Mouse (Mus musculus) adrenal gland, adult 2 months (tissue): ENCODE measurements at regions not wholly inside any gene's neighbourhood (a gene's known extent, or its start where the extent isn't known, plus 50 kb on each side); places are given as distances from the start of the nearest gene placed in this dataset.

Experiments used
- DNase-seq: peaks from one replicate; pipeline ENCODE4 v3.0.0; 2021

DNA sequence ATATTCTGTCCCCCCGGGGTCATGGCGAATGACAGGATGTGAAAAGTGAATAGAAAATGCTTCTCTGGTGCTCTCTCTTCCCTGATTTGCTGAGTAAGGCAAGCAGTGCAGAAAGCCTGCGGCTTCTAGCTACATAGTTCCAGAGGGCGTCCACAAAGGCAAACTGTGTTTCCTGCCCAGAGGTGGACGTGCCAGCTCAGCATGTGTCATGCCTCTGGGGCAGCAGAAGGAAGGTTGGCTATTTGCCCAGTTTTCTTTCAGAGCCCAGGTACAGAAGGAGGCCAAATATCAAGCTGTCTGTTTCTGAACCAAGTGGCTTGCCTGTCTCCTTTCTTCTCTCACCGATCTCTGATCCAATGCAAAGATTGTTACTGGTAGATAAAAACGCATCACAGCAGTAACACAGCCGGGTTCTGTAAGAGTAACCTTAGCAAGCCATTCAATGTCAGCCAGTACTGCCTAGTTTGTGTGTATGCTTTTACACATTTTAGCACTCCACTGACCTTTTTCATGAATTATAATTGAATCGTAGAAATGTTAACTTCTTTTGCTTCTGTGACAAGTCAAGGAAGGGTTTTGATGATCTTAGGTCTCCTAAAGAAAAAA is 223.3 kb upstream of the Impg1 start:
- peak; percentile 58 for DNase-seq

GRCm38 (mm10) chr9:80683030-80683692 is 217.9 kb upstream of the Impg1 start:
- DNase-seq: no peak

- no peak for DNase-seq
These were observed 216.4 kb upstream of the Impg1 start for GRCm38 (mm10) chr9:80681709-80682108.

DNA sequence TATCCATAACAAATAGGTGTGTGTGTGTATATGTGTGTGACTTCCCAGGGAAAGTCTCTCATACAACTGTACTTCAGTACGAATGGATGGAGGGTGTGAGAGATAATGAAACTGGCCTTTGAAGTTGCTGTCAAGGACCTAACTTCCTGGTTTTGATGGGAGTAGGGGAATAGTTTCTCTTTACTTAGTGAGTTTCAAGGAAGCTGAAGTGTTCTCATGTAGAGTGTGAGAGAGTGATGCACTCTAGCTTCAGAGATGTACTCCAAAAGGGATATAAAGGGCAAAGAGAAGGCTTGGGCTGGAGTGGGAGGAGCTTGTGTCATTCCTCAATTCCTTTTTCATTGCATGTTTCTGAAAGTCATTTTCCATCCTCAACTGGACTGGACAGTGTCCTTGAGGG is 206.2 kb upstream of the Impg1 start:
- no peak for DNase-seq

DNA sequence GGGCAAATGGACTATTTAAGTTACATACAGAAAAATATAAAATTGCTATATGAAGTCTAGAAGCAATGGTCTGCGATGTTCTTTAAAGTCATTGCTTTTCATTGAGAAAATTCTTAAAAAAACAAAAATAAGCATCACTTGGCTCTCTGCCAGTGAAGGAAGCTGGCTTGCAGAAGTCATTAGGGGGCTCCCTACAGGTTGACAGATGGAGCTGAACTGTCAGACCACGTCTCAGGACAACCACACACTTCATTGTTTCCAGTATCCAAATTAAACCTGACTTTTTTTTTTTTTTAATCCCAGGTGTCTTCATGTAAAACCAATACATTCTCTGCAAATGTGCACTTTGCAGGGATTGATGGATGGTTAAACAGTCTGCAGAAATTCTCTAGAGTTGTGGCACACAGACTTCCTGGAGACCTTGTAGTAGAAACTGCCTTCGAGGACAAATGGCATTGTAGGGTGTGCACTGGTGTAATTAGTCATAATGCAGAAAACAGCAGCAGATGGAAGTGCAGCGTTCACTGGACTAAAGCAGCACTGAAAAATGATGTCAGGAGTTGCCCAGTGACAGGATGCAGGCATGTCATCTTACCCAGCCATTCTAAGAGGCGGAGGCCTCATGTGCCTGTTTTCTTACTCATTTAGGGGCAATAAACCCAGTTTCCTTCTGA is 203.4 kb upstream of the Impg1 start:
- DNase-seq: peak; percentile 5

- DNase-seq: no peak
These were observed 193.5 kb upstream of the Impg1 start for GRCm38 (mm10) chr9:80658755-80659154.

- DNase-seq: no peak
These were observed 149.8 kb upstream of the Impg1 start for GRCm38 (mm10) chr9:80615114-80615513.

GRCm38 (mm10) chr9:80600019-80600418 is 134.7 kb upstream of the Impg1 start:
- no peak for DNase-seq

DNA sequence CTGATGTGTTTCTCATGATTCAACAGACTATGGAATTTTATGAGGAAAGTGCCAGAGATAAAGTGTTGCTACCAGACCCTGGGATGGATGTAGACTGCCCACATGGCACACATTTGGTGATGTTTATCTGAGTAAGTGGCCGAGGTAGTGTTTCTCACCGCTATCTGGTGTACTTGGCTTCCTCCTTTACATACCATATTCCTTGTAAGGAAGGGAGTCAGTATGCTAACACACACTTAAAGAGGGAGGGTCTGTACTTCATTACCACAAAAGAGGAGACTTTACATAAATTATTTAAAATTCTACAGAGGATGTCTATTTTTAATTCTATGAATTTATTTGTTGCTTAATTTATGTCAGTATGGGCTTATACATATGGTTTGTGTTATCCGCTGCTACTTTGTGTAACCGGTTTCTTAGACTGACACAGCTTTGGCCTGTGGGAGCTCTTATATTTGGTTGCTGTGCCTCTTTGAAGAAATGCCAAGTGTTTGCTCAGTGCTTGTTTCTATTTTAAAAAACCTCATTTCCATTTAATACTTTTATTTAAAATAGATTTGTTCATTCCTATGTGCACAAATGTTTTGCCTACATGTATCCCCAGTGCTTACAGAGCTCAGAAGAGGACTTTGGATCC is 100.2 kb upstream of the Impg1 start:
- no peak for DNase-seq

DNA sequence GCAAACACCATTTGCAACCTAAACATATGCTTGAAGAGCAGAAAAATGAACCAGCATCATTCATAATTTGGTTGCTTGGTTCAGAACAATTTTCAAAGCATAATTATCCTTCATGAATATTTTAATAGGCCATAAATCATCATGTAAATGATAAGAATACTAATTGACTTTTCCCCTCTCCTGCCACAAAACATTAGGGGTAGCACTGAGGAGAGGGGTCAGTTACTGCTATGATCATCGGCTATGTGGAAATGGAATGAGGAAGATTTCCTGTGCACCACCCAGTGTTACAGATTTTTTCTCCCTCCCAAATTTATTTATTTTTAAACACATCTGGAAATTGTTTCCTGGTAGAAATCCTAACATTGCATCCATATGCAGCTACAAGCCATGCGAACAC is 98.4 kb upstream of the Impg1 start:
- DNase-seq: no peak

- DNase-seq: no peak
These were observed 90.3 kb upstream of the Impg1 start for GRCm38 (mm10) chr9:80555531-80556067.
